8 mouse cellular contexts compared by ENCODE assay signal in the genomic region with DNA sequence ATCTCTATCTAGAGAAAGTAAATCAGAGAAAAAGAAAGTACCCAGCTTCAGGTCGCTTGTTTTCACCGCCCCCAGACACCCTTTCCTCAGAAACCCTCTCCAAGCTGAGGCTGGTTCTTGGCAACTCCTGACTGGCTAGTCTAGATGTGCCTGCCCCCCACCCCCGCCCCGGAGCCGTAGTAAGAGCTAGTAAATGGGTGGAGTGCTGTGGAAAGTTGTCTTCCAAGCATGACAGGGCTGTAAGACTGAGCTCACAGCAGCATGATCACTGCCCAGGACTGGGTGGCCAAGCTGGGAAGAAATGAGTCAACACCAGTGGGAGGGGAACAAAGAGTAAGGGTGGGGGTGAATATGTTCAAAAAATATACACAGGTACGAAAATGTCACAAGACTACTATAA. TPM values are rescaled to one million over a fixed set of nuclear protein-coding genes. Genes with fewer than 3 reads are reported as not detected.
DNase-seq lines count a peak whose midpoint lies in the region; ATAC-seq and TF ChIP-seq lines count a peak whose summit lies in the region.

No protein-coding gene starts in this region.

- TF ChIP-seq EP300 in CH12.LX (IDR thresholded peaks at IDR 0.05; ENCODE audit: low read length): peak; percentile 72

- H3K9ac ChIP-seq in kidney, embryonic 15.5 days: no peak overlapping the region
- peak overlapping the region; percentile 24; the same call in 1 of the 2 replicates for H3K9ac ChIP-seq in CH12.LX (ENCODE audit: insufficient read depth, low read depth)

- H3K79me2 ChIP-seq in CH12.LX (replicated peaks; ENCODE audit: control insufficient read depth, extremely low read depth, insufficient read depth, poor library complexity, severe bottlenecking): peaks cover 19% of the 10 kb centered on the region

- TF ChIP-seq CTCF in CH12.LX (conservative IDR thresholded peaks at IDR 0.05 in 1 of 2, IDR thresholded peaks at IDR 0.05 in 1 of 2; ENCODE audit: low read depth in 2 of 2, low read length in 2 of 2): no peak

- TF ChIP-seq RAD21 in CH12.LX (IDR thresholded peaks at IDR 0.05; ENCODE audit: low read depth, low read length): no peak

- 0 out of 2 replicates have a peak overlapping the region, but pooled peaks have one; percentile 22 for H3K27ac ChIP-seq in kidney, embryonic 15.5 days
- no peak overlapping the region for H3K27ac ChIP-seq in CH12.LX (ENCODE audit: insufficient read depth, low read depth)

- dilution Hi-C loops in CH12.LX (cut with MboI; ENCODE audit: extremely low pct_ligation_motif_present, extremely low pct_unique_long_range_greater_than_20kb, low sequenced_read_pairs): no loop called here

- no peak overlapping the region for H3K4me2 ChIP-seq in kidney, embryonic 15.5 days
- H3K4me2 ChIP-seq in CH12.LX (ENCODE audit: insufficient read depth, low read depth, poor library complexity, severe bottlenecking): peak overlapping the region; percentile 43

- 48% methylated on average over 6 of the region's 6 CpGs for WGBS in kidney, embryonic 15.5 days

- H3K9me3 ChIP-seq in kidney, embryonic 15.5 days (replicated peaks): 0 out of 2 replicates have a peak, but pooled peaks cover 2% of the 10 kb centered on the region
- peaks cover 2% of the 10 kb centered on the region for H3K9me3 ChIP-seq in CH12.LX (replicated peaks; ENCODE audit: low read length)

- in situ Hi-C loops in CH12.LX (cut with MboI; ENCODE audit: low pct_ligation_motif_present, low pct_unique_long_range_greater_than_20kb, low sequenced_read_pairs): no loop called here

- no peaks in the 10 kb centered on the region for H3K27me3 ChIP-seq in kidney, embryonic 15.5 days
- no peaks in the 10 kb centered on the region for H3K27me3 ChIP-seq in CH12.LX (replicated peaks)

- DNase-seq in kidney, adult 18-20 months: no peak
- DNase-seq in CH12.LX (ENCODE audit: extremely low read depth): peak; percentile 79
- DNase-seq in R1 (ENCODE audit: low read depth, low spot score): peak; percentile 60
- DNase-seq in induced T-regulatory cell, adult 2 months (ENCODE audit: low read depth): peak; percentile 72
- DNase-seq in natural killer cell, adult 2 months (ENCODE audit: low spot score in 2 of 2): no peak
- DNase-seq in frontal cortex, postnatal 10 days (ENCODE audit: low spot score in 2 of 2): no peak
- DNase-seq in testis, postnatal 10 days (ENCODE audit: low spot score): no peak

- no peak for TF ChIP-seq POLR2A in CH12.LX (IDR thresholded peaks at IDR 0.05; ENCODE audit: low read depth, low read length)

- H3K4me3 ChIP-seq in kidney, embryonic 15.5 days (replicated peaks): no peak overlapping the region
- H3K4me3 ChIP-seq in CH12.LX (replicated peaks in 1 of 3; ENCODE audit: low read depth in 2 of 3, low read length in 2 of 3, poor library complexity in 1 of 3): peak overlapping the region in 1 of 3 experiments; percentile 29

- H3K4me1 ChIP-seq in kidney, embryonic 15.5 days: 0 out of 2 replicates have a peak, but pooled peaks cover 6% of the 10 kb centered on the region
- peaks cover 8 to 30% of the 10 kb centered on the region in 2 experiments for H3K4me1 ChIP-seq in CH12.LX (ENCODE audit: control insufficient read depth in 1 of 2, insufficient read depth in 2 of 2)

- H3K36me3 ChIP-seq in kidney, embryonic 15.5 days: peaks cover 18% of the 10 kb centered on the region
- peaks cover 0 to 34% of the 10 kb centered on the region in 2 experiments for H3K36me3 ChIP-seq in CH12.LX (replicated peaks in 1 of 2; ENCODE audit: control insufficient read depth in 1 of 2, insufficient read depth in 1 of 2, low read length in 1 of 2)

- ATAC-seq in kidney, embryonic 15.5 days (replicated peaks; ENCODE audit: low FRiP score): peak; percentile 40; the same call in 1 of the 2 replicates

TF ChIP-seq in CH12.LX, 34 proteins besides CTCF, POLR2A, EP300 and RAD21:
- TF ChIP-seq IRF4 (IDR thresholded peaks at IDR 0.05; ENCODE audit: low read depth, low read length) (peak; percentile 76), CHD1 (IDR thresholded peaks at IDR 0.05; ENCODE audit: low read depth, low read length) (no peak), USF2 (conservative IDR thresholded peaks at IDR 0.05; ENCODE audit: low read depth, low read length) (no peak), MXI1 (IDR thresholded peaks at IDR 0.05; ENCODE audit: low read depth, low read length) (no peak; the same call in 1 of the 2 replicates), ZC3H11A (IDR thresholded peaks at IDR 0.05; ENCODE audit: low read depth, low read length) (no peak), JUND (conservative IDR thresholded peaks at IDR 0.05; ENCODE audit: low read depth, low read length) (peak; percentile 77), GABPA (IDR thresholded peaks at IDR 0.05; ENCODE audit: insufficient replicate concordance, low read depth, low read length) (no peak), SIN3A (IDR thresholded peaks at IDR 0.05; ENCODE audit: low read length) (no peak), MAZ (IDR thresholded peaks at IDR 0.05; ENCODE audit: low read depth, low read length) (peak; percentile 53; the same call in 1 of the 2 replicates), MEF2A (IDR thresholded peaks at IDR 0.05; ENCODE audit: borderline replicate concordance, low read depth, low read length) (0 out of 2 replicates have a peak, but pooled peaks have one; percentile 38), NRF1 (IDR thresholded peaks at IDR 0.05; ENCODE audit: low read depth, low read length) (no peak), RCOR1 (conservative IDR thresholded peaks at IDR 0.05; ENCODE audit: low read depth, low read length) (no peak), BHLHE40 (IDR thresholded peaks at IDR 0.05; ENCODE audit: low read depth, low read length) (0 out of 2 replicates have a peak, but pooled peaks have one; percentile 27), USF1 (IDR thresholded peaks at IDR 0.05; ENCODE audit: low read depth, low read length) (no peak), MYC (IDR thresholded peaks at IDR 0.05; ENCODE audit: low read depth, low read length) (no peak), ETS1 (conservative IDR thresholded peaks at IDR 0.05; ENCODE audit: low read depth, low read length) (peak; percentile 68), HCFC1 (IDR thresholded peaks at IDR 0.05; ENCODE audit: low read depth, low read length) (no peak), ZNF384 (IDR thresholded peaks at IDR 0.05; ENCODE audit: low read depth, low read length) (no peak), MAX (IDR thresholded peaks at IDR 0.05; ENCODE audit: low read length) (no peak), JUN (IDR thresholded peaks at IDR 0.05; ENCODE audit: insufficient read depth, low read depth, low read length) (peak; percentile 46; the same call in 1 of the 2 replicates), KAT2A (IDR thresholded peaks at IDR 0.05; ENCODE audit: insufficient replicate concordance, low read length) (no peak), MAFK (IDR thresholded peaks at IDR 0.05; ENCODE audit: insufficient replicate concordance, low read length) (no peak), PAX5 (IDR thresholded peaks at IDR 0.05; ENCODE audit: low read length) (no peak), ELF1 (IDR thresholded peaks at IDR 0.05; ENCODE audit: low read depth, low read length) (no peak), NELFE (IDR thresholded peaks at IDR 0.05; ENCODE audit: low read depth, low read length) (no peak), ZKSCAN1 (IDR thresholded peaks at IDR 0.05; ENCODE audit: borderline replicate concordance, low read depth, low read length) (no peak), TBP (conservative IDR thresholded peaks at IDR 0.05; ENCODE audit: low read depth, low read length) (0 out of 2 replicates have a peak, but pooled peaks have one; percentile 21), SMC3 (IDR thresholded peaks at IDR 0.05; ENCODE audit: low read depth, low read length) (no peak), TCF12 (IDR thresholded peaks at IDR 0.05; ENCODE audit: low read depth, low read length) (0 out of 2 replicates have a peak, but pooled peaks have one; percentile 13), CHD2 (IDR thresholded peaks at IDR 0.05; ENCODE audit: low read length) (no peak), ZMIZ1 (IDR thresholded peaks at IDR 0.05; ENCODE audit: low read depth, low read length) (no peak), UBTF (IDR thresholded peaks at IDR 0.05; ENCODE audit: low read depth, low read length) (no peak), E2F4 (IDR thresholded peaks at IDR 0.05; ENCODE audit: insufficient replicate concordance, low read depth, low read length) (no peak), POLR2AphosphoS2 (IDR thresholded peaks at IDR 0.05; ENCODE audit: low read depth, low read length) (no peak)

RNA-seq across cellular contexts. Expression of a gene that starts 33.8 kb away (rescaled TPM):
- polyA plus RNA-seq in kidney, embryonic 15.5 days (2015; fragmentation: Nextera tagmentation; extraction: Ambion mirVana): 47.6 and 50.9 TPM in 2 replicates
- total RNA-seq in CH12.LX (2012; rRNA removed) (43.1 and 45.7 TPM in 2 replicates), CH12.LX (2014; rRNA removed) (104 and 112 TPM in 2 replicates)
- polyA plus RNA-seq in CH12.LX (2012; ENCODE audit: insufficient read length, low read depth): 65.0 and 74.6 TPM in 2 replicates

Comparison
In these comparisons a context has a peak if more than half of its experiments do, and no peak if none do; other contexts are left out.
1. DNase-seq: peak in CH12.LX (single experiment), R1 (single experiment) and induced T-regulatory cell, adult 2 months (single experiment); none in kidney, adult 18-20 months (single experiment), natural killer cell, adult 2 months (0 of 2), frontal cortex, postnatal 10 days (0 of 2) and testis, postnatal 10 days (single experiment).